Mouse (Mus musculus): ENCODE measurements around the gene Gria3. TPM values are rescaled to one million over a fixed set of nuclear protein-coding genes. Genes with fewer than 3 reads are reported as not detected.

Gria3 gene
- polyA plus RNA-seq, 1 experiment from 2014 or later: 1.9 TPM

DNA sequence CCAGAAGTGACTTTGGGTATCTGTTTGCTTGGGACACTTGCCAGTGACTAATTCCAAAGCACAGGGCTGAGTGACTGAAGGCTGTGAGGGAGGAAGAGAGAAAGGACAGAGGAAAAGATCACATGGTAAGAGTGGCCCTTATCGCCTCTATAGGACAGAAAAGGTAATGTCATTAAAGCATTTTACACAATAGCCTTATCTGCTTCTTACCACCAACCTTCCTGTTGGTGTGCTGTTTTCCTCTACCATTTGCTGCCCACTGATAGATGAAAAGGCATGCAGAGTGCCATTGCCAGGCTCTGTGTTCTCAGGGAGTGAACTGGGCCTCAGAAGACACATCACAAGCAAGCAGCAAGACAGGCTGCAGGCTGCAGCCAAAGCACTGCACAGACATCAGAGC is 107.3 kb downstream of the Gria3 start:
- no peak overlapping the region for H3K9ac ChIP-seq (ENCODE audit: low read length)
- no peaks in the 10 kb centered on the region for H3K9me3 ChIP-seq (ENCODE audit: control insufficient read depth, low read length)
- WGBS: 70% methylated on average over 1 of the region's 1 CpGs
- ATAC-seq (ENCODE audit: insufficient number of reproducible peaks, low FRiP score, low TSS enrichment, low read depth) (no peak), DNase-seq (ENCODE audit: low spot score) (no peak)
- no peak overlapping the region for H3K4me2 ChIP-seq (ENCODE audit: low read depth, severe bottlenecking)
- H3K4me3 ChIP-seq (ENCODE audit: low read depth, low read length): no peak overlapping the region
- H3K27me3 ChIP-seq (ENCODE audit: control insufficient read depth, insufficient read depth, low read length): no peaks in the 10 kb centered on the region
- no peaks in the 10 kb centered on the region for H3K36me3 ChIP-seq (ENCODE audit: control insufficient read depth, insufficient read depth, low read length)
- H3K4me1 ChIP-seq (ENCODE audit: control insufficient read depth, insufficient read depth, low read length): no peaks in the 10 kb centered on the region
- no peak overlapping the region for H3K27ac ChIP-seq (replicated peaks; ENCODE audit: low read depth, low read length)

DNA sequence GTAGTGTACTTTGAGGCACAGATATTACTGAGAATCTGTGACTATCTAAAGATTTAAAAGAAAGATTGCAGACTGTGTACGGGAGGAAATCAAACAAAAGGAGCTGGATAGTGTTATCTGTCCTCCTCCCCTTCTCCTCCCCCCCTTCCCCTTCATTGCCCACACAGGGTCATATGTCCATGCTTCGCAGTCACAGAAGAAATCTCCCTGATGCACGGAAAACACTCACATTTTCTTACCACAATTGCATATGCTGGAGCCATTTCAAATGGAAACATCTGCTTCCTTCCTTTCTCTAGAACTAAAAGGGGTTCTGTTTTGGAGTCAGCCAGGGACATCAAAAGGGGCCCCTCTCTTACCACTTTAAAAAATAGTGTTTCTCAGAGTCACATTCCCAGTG is 114.3 kb downstream of the Gria3 start:
- Histone ChIP-seq H3K4me2 (ENCODE audit: low read depth, severe bottlenecking) (no peak overlapping the region), H3K27ac (replicated peaks; ENCODE audit: low read depth, low read length) (no peak overlapping the region), H3K27me3 (ENCODE audit: control insufficient read depth, insufficient read depth, low read length) (no peaks in the 10 kb centered on the region), H3K36me3 (ENCODE audit: control insufficient read depth, insufficient read depth, low read length) (no peaks in the 10 kb centered on the region), H3K9ac (ENCODE audit: low read length) (no peak overlapping the region), H3K4me3 (ENCODE audit: low read depth, low read length) (no peak overlapping the region), H3K9me3 (ENCODE audit: control insufficient read depth, low read length) (no peaks in the 10 kb centered on the region), H3K4me1 (ENCODE audit: control insufficient read depth, insufficient read depth, low read length) (no peaks in the 10 kb centered on the region)
- DNase-seq (ENCODE audit: low spot score) (no peak), ATAC-seq (ENCODE audit: insufficient number of reproducible peaks, low FRiP score, low TSS enrichment, low read depth) (no peak)
- WGBS: 82% methylated on average over 3 of the region's 3 CpGs

- no peak for DNase-seq (ENCODE audit: low spot score)
- 77% methylated on average over 2 of the region's 2 CpGs for WGBS
These were observed 131.9 kb downstream of the Gria3 start for GRCm38 (mm10) chrX:41532511-41532910.

GRCm38 (mm10) chrX:41535886-41536285 is 135.2 kb downstream of the Gria3 start:
- Histone ChIP-seq H3K4me2 (ENCODE audit: low read depth, severe bottlenecking) (no peak overlapping the region), H3K27me3 (ENCODE audit: control insufficient read depth, insufficient read depth, low read length) (no peaks in the 10 kb centered on the region), H3K9ac (ENCODE audit: low read length) (no peak overlapping the region), H3K4me1 (ENCODE audit: control insufficient read depth, insufficient read depth, low read length) (no peaks in the 10 kb centered on the region), H3K4me3 (ENCODE audit: low read depth, low read length) (no peak overlapping the region), H3K9me3 (ENCODE audit: control insufficient read depth, low read length) (no peaks in the 10 kb centered on the region), H3K27ac (replicated peaks; ENCODE audit: low read depth, low read length) (no peak overlapping the region), H3K36me3 (ENCODE audit: control insufficient read depth, insufficient read depth, low read length) (no peaks in the 10 kb centered on the region)
- DNase-seq (ENCODE audit: low spot score) (no peak), ATAC-seq (ENCODE audit: insufficient number of reproducible peaks, low FRiP score, low TSS enrichment, low read depth) (no peak)
- WGBS: 76% methylated on average over 2 of the region's 2 CpGs

More at GRCm38 (mm10) chrX:41532511-41532910, 131.9 kb downstream of the Gria3 start:
- no peaks in the 10 kb centered on the region for H3K4me1 ChIP-seq (ENCODE audit: control insufficient read depth, insufficient read depth, low read length)
- no peaks in the 10 kb centered on the region for H3K9me3 ChIP-seq (ENCODE audit: control insufficient read depth, low read length)
- no peaks in the 10 kb centered on the region for H3K36me3 ChIP-seq (ENCODE audit: control insufficient read depth, insufficient read depth, low read length)
- no peak for ATAC-seq (ENCODE audit: insufficient number of reproducible peaks, low FRiP score, low TSS enrichment, low read depth)
- H3K9ac ChIP-seq (ENCODE audit: low read length): no peak overlapping the region
- no peak overlapping the region for H3K4me2 ChIP-seq (ENCODE audit: low read depth, severe bottlenecking)
- no peak overlapping the region for H3K4me3 ChIP-seq (ENCODE audit: low read depth, low read length)
- no peaks in the 10 kb centered on the region for H3K27me3 ChIP-seq (ENCODE audit: control insufficient read depth, insufficient read depth, low read length)
- H3K27ac ChIP-seq (replicated peaks; ENCODE audit: low read depth, low read length): no peak overlapping the region

DNA sequence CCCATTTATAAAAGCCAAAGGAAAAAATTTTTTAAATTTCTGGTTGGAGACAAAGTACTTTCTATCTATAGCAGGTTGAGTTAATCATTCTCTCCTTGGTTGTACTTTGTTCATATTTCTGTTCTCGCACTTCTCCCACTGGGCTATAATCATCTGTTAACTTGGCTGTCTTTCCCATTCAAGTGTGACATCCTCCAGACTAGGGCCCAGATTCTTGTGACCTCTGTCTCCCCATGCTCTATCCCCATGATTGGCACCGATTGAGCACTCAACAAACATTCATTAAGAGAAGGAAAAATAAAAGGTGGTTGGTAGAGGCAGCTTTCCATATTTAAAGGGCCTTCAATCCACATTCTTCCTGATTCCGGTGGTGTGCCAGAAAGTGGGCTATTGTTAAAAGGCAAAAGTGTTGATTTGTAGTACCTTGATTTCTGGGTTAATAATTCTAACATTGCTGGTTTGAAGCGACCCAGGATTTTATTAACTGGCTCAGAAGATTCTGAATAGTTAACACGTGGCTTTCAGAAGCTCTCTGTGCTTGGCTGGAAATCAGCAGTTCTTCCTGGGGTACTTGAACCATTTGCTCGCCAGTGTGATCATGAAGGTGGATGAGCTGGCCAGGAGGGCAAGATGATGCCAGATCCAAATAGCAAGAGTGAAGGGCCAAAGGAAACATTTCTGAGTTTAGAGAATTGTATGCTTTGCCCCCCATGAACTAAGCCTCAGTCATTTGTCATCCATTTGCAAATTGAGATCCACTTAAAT is 161.8 kb downstream of the Gria3 start:
- Histone ChIP-seq H3K36me3 (ENCODE audit: control insufficient read depth, insufficient read depth, low read length) (no peaks in the 10 kb centered on the region), H3K9me3 (ENCODE audit: control insufficient read depth, low read length) (no peaks in the 10 kb centered on the region), H3K4me2 (ENCODE audit: low read depth, severe bottlenecking) (no peak overlapping the region), H3K27me3 (ENCODE audit: control insufficient read depth, insufficient read depth, low read length) (no peaks in the 10 kb centered on the region), H3K4me1 (ENCODE audit: control insufficient read depth, insufficient read depth, low read length) (no peaks in the 10 kb centered on the region), H3K27ac (replicated peaks; ENCODE audit: low read depth, low read length) (no peak overlapping the region), H3K9ac (ENCODE audit: low read length) (no peak overlapping the region), H3K4me3 (ENCODE audit: low read depth, low read length) (no peak overlapping the region)
- ATAC-seq (ENCODE audit: insufficient number of reproducible peaks, low FRiP score, low TSS enrichment, low read depth): no peak
- 76% methylated on average over 6 of the region's 6 CpGs for WGBS
- no peak for DNase-seq (ENCODE audit: low spot score)

- WGBS: 78% methylated on average over 2 of the region's 2 CpGs
- no peak overlapping the region for H3K4me3 ChIP-seq (ENCODE audit: low read depth, low read length)
These were observed 164.2 kb downstream of the Gria3 start for GRCm38 (mm10) chrX:41564898-41565297.

GRCm38 (mm10) chrX:41573079-41573478 is 172.4 kb downstream of the Gria3 start:
- no peak for ATAC-seq (ENCODE audit: insufficient number of reproducible peaks, low FRiP score, low TSS enrichment, low read depth)
- Histone ChIP-seq H3K4me1 (ENCODE audit: control insufficient read depth, insufficient read depth, low read length) (no peaks in the 10 kb centered on the region), H3K36me3 (ENCODE audit: control insufficient read depth, insufficient read depth, low read length) (no peaks in the 10 kb centered on the region), H3K4me3 (ENCODE audit: low read depth, low read length) (no peak overlapping the region), H3K9me3 (ENCODE audit: control insufficient read depth, low read length) (no peaks in the 10 kb centered on the region), H3K4me2 (ENCODE audit: low read depth, severe bottlenecking) (no peak overlapping the region), H3K27ac (replicated peaks; ENCODE audit: low read depth, low read length) (no peak overlapping the region), H3K27me3 (ENCODE audit: control insufficient read depth, insufficient read depth, low read length) (no peaks in the 10 kb centered on the region), H3K9ac (ENCODE audit: low read length) (no peak overlapping the region)
- DNase-seq (ENCODE audit: low spot score): no peak
- WGBS: 72% methylated on average over 1 of the region's 1 CpGs

More at GRCm38 (mm10) chrX:41564898-41565297, 164.2 kb downstream of the Gria3 start:
- no peaks in the 10 kb centered on the region for H3K27me3 ChIP-seq (ENCODE audit: control insufficient read depth, insufficient read depth, low read length)
- no peaks in the 10 kb centered on the region for H3K36me3 ChIP-seq (ENCODE audit: control insufficient read depth, insufficient read depth, low read length)
- H3K4me1 ChIP-seq (ENCODE audit: control insufficient read depth, insufficient read depth, low read length): no peaks in the 10 kb centered on the region
- no peak for ATAC-seq (ENCODE audit: insufficient number of reproducible peaks, low FRiP score, low TSS enrichment, low read depth)
- H3K9me3 ChIP-seq (ENCODE audit: control insufficient read depth, low read length): no peaks in the 10 kb centered on the region
- no peak overlapping the region for H3K4me2 ChIP-seq (ENCODE audit: low read depth, severe bottlenecking)
- DNase-seq (ENCODE audit: low spot score): no peak
- no peak overlapping the region for H3K9ac ChIP-seq (ENCODE audit: low read length)
- no peak overlapping the region for H3K27ac ChIP-seq (replicated peaks; ENCODE audit: low read depth, low read length)

- Histone ChIP-seq H3K4me3 (ENCODE audit: low read depth, low read length) (no peak overlapping the region), H3K27me3 (ENCODE audit: control insufficient read depth, insufficient read depth, low read length) (no peaks in the 10 kb centered on the region), H3K9ac (ENCODE audit: low read length) (no peak overlapping the region), H3K9me3 (ENCODE audit: control insufficient read depth, low read length) (no peaks in the 10 kb centered on the region), H3K36me3 (ENCODE audit: control insufficient read depth, insufficient read depth, low read length) (no peaks in the 10 kb centered on the region), H3K27ac (replicated peaks; ENCODE audit: low read depth, low read length) (no peak overlapping the region), H3K4me2 (ENCODE audit: low read depth, severe bottlenecking) (no peak overlapping the region), H3K4me1 (ENCODE audit: control insufficient read depth, insufficient read depth, low read length) (no peaks in the 10 kb centered on the region)
- ATAC-seq (ENCODE audit: insufficient number of reproducible peaks, low FRiP score, low TSS enrichment, low read depth) (no peak), DNase-seq (ENCODE audit: low spot score) (no peak)
- WGBS: 88% methylated on average over 5 of the region's 5 CpGs
These were observed 178.1 kb downstream of the Gria3 start for GRCm38 (mm10) chrX:41578797-41579196.

- H3K4me1 ChIP-seq (ENCODE audit: control insufficient read depth, insufficient read depth, low read length): no peaks in the 10 kb centered on the region
- H3K27me3 ChIP-seq (ENCODE audit: control insufficient read depth, insufficient read depth, low read length): no peaks in the 10 kb centered on the region
- no peak for DNase-seq (ENCODE audit: low spot score)
- H3K4me3 ChIP-seq (ENCODE audit: low read depth, low read length): no peak overlapping the region
- ATAC-seq (ENCODE audit: insufficient number of reproducible peaks, low FRiP score, low TSS enrichment, low read depth): no peak
- 96% methylated on average over 3 of the region's 3 CpGs for WGBS
- no peaks in the 10 kb centered on the region for H3K9me3 ChIP-seq (ENCODE audit: control insufficient read depth, low read length)
- no peak overlapping the region for H3K4me2 ChIP-seq (ENCODE audit: low read depth, severe bottlenecking)
- H3K36me3 ChIP-seq (ENCODE audit: control insufficient read depth, insufficient read depth, low read length): no peaks in the 10 kb centered on the region
- H3K9ac ChIP-seq (ENCODE audit: low read length): no peak overlapping the region
- no peak overlapping the region for H3K27ac ChIP-seq (replicated peaks; ENCODE audit: low read depth, low read length)
These were observed 187.0 kb downstream of the Gria3 start for GRCm38 (mm10) chrX:41587692-41588091.

Measured in limb, embryonic 11.5 days (tissue).